Mouse (Mus musculus) intestine, postnatal 0 days (tissue): ENCODE data around the gene E2f4. TPM values are rescaled to one million over a fixed set of nuclear protein-coding genes. Genes with fewer than 3 reads are reported as not detected.

Source experiments
- ATAC-seq: fragments of 200-750 bp; cut with Nextera tagmentation; 2 replicates; pipeline ENCODE4 v1.8.0; 2017; ENCODE audit warnings: mild to moderate bottlenecking, moderate TSS enrichment, moderate library complexity
- H3K27ac ChIP-seq: fragments of 300-500 bp; sonication (generic); 2 replicates; pipeline ENCODE4 v1.5.1; 2014; ENCODE audit warnings: mild to moderate bottlenecking, low read depth, low read length, moderate library complexity
- H3K27me3 ChIP-seq: fragments of 300-500 bp; sonication (generic); replicated peaks from 2 replicates; pipeline ENCODE4 v1.6.1; 2014; ENCODE audit warnings: low read length, mixed read lengths; ENCODE audit not compliant: control insufficient read depth, insufficient read depth
- H3K36me3 ChIP-seq: fragments of 300-500 bp; sonication (generic); 2 replicates; pipeline ENCODE4 v1.6.1; 2014; ENCODE audit warnings: mild to moderate bottlenecking, moderate library complexity; ENCODE audit not compliant: control insufficient read depth, insufficient read depth
- H3K4me1 ChIP-seq: fragments of 300-500 bp; sonication (generic); replicated peaks from 2 replicates; pipeline ENCODE4 v1.6.1; 2014; ENCODE audit warnings: antibody characterized with exemption, low read length, mixed read lengths; ENCODE audit not compliant: control insufficient read depth, insufficient read depth
- H3K4me2 ChIP-seq: fragments of 300-500 bp; sonication (generic); replicated peaks from 2 replicates; pipeline ENCODE4 v1.6.1; 2014; ENCODE audit warnings: low read depth, mild to moderate bottlenecking, moderate library complexity
- H3K4me3 ChIP-seq: fragments of 300-500 bp; sonication (generic); 2 replicates; pipeline ENCODE4 v1.5.1; 2014; ENCODE audit warnings: low read depth, low read length
- H3K9ac ChIP-seq: fragments of 300-500 bp; sonication (generic); 2 replicates; pipeline ENCODE4 v1.6.1; 2014; ENCODE audit warnings: mild to moderate bottlenecking, low read depth, low read length
- H3K9me3 ChIP-seq: fragments of 300-500 bp; sonication (generic); 2 replicates; pipeline ENCODE4 v1.6.1; 2016; ENCODE audit warnings: mixed run types; ENCODE audit not compliant: control insufficient read depth
- CTCF ChIP-seq: sonication (generic); IDR thresholded peaks from 2 replicates; pipeline ENCODE4 v1.5.1; 2016; ENCODE audit warnings: low read depth, mild to moderate bottlenecking, control low read depth, antibody characterized with exemption, moderate library complexity
- WGBS: fragments of 180-500 bp; shearing (Covaris S2); extraction: QIAGEN DNeasy Blood & Tissue Kit; methylation state at CpG from one replicate; pipeline ENCODE4 v1.1.7; 2014; 5-methylcytosine and 5-hydroxymethylcytosine counted together
- polyA plus RNA-seq: library from polyadenylated mRNA; unstranded; fragments of >200 nt; fragmentation: Nextera tagmentation; extraction: Ambion mirVana; gene quantifications from 2 replicates; pipeline ENCODE4 v1.2.1, GENCODE M21; 2015

E2f4 gene
- polyA plus RNA-seq, 1 experiment from 2014 or later: 42.0 TPM

DNA sequence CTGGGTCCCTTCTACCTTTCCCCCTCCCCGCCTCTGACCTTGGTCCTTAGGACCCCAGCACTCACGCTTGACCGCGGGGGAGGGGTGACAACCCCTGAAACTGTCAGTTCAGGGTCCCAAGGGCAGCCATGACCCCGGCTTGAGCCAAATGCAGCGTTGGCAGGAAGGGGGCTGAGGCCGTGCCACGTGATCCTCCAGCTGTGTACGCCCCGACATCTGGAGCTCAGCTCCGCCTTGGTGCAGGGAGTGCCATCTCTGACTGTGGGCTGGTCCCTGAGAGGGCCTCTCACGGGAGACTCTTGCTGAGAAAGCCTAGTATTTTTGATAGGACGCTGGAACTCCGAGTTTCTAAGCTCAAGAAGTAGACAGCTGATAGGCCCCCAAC is 42.5 kb upstream of the E2f4 start, which contains the start of gene B3gnt9:
B3gnt9 (minus strand) TSS at position 188 of the 385 bp plus-strand sequence.
- Histone ChIP-seq H3K27me3 (peaks cover 10% of the 10 kb centered on the region; the same call in 1 of the 2 replicates), H3K4me1 (peaks cover 12% of the 10 kb centered on the region; the same call in 1 of the 2 replicates), H3K4me2 (peak within 1 kb of the TSS; percentile 98), H3K9ac (peak within 1 kb of the TSS; percentile 47), H3K36me3 (peaks cover 30% of the 10 kb centered on the region), H3K4me3 (peak within 1 kb of the TSS; percentile 64), H3K27ac (peak within 1 kb of the TSS; percentile 72), H3K9me3 (no peaks in the 10 kb centered on the region)
- no peak for TF ChIP-seq CTCF
- WGBS: under 1% methylated on average over 14 of the region's 14 CpGs
- peak; percentile 62 for ATAC-seq

DNA sequence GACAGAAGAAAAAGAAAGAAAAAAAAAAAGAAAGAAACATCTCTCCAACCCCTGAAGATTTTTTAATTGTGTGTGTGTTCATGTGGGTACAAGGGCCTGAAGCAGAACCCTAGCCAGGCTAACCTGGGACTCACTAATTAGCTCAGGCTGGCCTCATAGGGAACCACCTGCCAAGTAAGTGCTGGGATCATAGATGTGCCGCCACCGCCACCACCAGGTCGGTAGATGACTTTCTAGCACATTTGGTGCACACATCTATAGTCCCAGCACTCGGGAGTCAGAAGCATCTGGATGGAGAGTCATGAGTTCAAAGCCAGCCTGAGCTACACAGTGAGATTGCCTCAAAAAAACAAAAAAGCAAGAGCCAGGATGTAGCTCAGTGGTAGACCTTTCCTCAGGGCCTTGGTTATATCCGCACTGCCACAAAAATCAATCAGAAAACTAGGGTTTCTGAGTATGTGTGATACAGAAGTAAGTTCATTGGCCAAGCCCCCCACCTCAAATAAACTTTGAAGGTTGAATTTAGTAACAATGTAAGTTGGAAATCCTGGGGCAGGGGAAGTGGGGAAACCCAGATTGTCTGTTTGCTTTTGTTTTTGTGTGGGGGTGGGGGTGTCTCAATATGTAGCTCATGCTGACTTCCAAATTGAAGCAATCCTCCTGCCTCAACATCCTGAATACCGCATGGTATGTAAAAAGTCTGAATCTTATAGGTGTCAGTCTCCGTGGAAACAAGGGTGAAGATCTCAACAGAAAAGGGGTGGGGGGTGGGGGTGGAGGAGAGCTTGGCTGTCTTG is 39.9 kb upstream of the E2f4 start:
- Histone ChIP-seq H3K36me3 (peaks cover 6% of the 10 kb centered on the region; the same call in 1 of the 2 replicates), H3K9me3 (no peaks in the 10 kb centered on the region), H3K9ac (no peak overlapping the region), H3K4me1 (peaks cover 12% of the 10 kb centered on the region; the same call in 1 of the 2 replicates), H3K27me3 (peaks cover 10% of the 10 kb centered on the region; the same call in 1 of the 2 replicates), H3K4me3 (no peak overlapping the region), H3K27ac (no peak overlapping the region), H3K4me2 (no peak overlapping the region)
- no peak for ATAC-seq
- TF ChIP-seq CTCF: no peak
- 87% methylated on average over 7 of the region's 7 CpGs for WGBS

DNA sequence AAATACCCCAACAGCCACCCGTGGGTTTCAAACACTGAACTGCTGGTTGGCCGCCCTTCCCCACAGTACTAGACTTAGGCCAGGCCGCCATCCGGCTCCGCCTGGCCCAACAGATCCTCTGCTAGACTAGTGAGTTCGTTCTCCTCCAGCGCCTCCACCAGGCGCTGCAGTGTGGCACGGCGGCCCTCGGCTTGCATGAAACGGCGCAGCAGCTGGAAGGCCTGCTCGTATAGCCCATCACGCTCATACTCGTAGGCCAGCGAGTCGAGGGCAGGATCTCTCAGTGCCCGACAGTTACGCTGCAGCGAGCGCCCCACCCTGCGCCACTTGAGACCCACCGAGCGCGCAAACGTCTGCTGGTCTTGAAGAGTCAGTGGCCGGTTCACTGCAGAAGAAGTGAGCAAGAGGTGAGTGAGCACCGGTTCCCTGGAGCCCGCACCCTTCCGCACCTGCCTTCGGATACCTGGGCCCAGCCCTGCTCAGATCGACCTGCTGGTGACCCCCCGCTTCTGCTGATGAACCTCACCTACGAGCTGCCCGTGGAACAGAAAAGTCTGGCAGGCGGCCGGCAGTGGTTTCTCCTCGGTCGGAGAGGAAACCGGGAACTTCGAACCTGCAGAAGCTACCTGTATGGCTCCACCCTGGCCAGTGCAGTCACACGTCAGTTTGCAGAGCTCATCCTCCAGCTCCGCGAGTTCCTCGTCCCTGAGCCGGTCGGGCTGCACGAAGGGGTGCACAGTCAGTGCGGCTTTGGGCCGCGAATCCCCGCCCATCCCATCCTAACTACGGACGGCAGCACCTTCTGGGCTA is 38.3 kb upstream of the E2f4 start:
- Histone ChIP-seq H3K27ac (no peak overlapping the region), H3K4me1 (peaks cover 18% of the 10 kb centered on the region), H3K4me3 (peak overlapping the region; percentile 20), H3K9ac (no peak overlapping the region), H3K36me3 (peaks cover 6% of the 10 kb centered on the region; the same call in 1 of the 2 replicates), H3K9me3 (no peaks in the 10 kb centered on the region), H3K27me3 (peaks cover 10% of the 10 kb centered on the region; the same call in 1 of the 2 replicates), H3K4me2 (peak overlapping the region; percentile 60)
- TF ChIP-seq CTCF: peak; percentile 36
- WGBS: 29% methylated on average over 55 of the region's 55 CpGs
- ATAC-seq: no peak

DNA sequence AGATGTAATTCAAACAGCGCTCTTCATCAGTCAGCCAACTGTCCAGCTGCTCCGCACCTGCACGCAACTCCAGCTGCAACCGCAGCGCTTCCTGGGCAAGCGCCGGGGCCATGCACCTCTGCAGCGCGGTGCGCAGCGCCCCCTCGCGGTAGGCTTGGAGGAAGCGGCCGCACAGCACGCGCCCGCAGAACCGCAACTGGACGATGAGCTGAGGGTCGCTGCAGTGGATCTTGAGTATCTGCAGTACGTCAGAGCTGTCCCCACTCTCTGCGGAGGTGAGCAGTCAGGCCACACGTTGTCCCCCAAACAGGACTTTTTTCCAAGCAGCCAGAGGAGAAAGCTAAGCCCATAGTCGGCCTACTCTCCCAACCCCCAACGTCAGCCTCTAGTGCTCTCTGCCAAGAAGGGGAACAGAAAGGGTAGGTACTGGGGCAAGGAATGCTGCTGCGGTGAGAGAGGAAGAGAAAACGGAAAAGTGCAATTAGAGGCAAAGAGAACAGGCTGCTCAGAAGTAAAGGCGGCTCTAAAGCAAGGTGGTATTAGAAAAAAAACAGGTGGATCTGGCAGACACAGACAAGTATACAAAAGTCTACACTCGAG is 37.6 kb upstream of the E2f4 start:
- TF ChIP-seq CTCF: peak; percentile 100
- peak overlapping the region; percentile 20 for H3K4me3 ChIP-seq
- H3K4me1 ChIP-seq: peaks cover 19% of the 10 kb centered on the region
- H3K27me3 ChIP-seq: peaks cover 10% of the 10 kb centered on the region; the same call in 1 of the 2 replicates
- peaks cover 6% of the 10 kb centered on the region; the same call in 1 of the 2 replicates for H3K36me3 ChIP-seq
- H3K9me3 ChIP-seq: no peaks in the 10 kb centered on the region
- 5% methylated on average over 30 of the region's 30 CpGs for WGBS
- no peak overlapping the region for H3K9ac ChIP-seq
- ATAC-seq: 0 out of 2 replicates have a peak, but pooled peaks have one; percentile 32
- no peak overlapping the region for H3K27ac ChIP-seq
- peak overlapping the region; percentile 60 for H3K4me2 ChIP-seq

DNA sequence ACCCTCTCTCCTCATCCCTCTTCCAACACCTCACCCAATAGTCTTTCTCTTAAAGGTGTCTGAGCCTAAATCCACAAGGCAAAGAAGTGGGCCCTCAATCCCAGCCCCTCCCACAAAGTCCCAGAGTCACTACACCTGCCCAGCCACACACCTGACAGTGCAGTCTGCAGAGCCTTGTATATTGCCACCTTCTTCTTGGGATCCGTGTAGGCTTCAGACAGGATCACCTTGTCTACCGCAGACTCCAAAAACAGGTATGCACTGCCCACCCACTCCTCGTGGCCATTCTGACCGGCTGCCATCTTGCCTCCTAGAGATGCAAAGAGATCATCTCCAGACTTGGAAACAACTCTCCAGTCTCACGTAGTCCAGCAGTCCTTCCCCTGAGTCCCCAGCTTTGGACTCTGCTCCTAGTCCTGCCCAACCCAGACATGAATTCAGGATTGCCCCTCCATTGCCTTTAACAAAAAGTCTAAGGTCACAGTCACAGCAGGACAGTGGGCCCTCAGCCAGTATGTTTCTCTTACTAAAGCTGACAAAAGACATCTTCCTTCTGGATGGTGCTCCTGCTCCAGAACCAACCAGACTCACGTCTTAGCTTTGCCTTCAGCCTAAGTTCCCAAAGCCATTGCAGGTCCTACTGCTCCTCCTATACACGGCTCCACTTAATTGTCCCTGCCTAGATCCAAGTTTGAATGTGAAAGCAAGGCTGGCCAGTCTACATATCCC is 36.9 kb upstream of the E2f4 start:
- Histone ChIP-seq H3K4me2 (no peak overlapping the region), H3K27ac (no peak overlapping the region), H3K9me3 (no peaks in the 10 kb centered on the region), H3K4me3 (no peak overlapping the region), H3K4me1 (peaks cover 20% of the 10 kb centered on the region), H3K36me3 (peaks cover 6% of the 10 kb centered on the region; the same call in 1 of the 2 replicates), H3K27me3 (peaks cover 10% of the 10 kb centered on the region; the same call in 1 of the 2 replicates), H3K9ac (no peak overlapping the region)
- 79% methylated on average over 7 of the region's 7 CpGs for WGBS
- no peak for TF ChIP-seq CTCF
- no peak for ATAC-seq
